In the genomic region with DNA sequence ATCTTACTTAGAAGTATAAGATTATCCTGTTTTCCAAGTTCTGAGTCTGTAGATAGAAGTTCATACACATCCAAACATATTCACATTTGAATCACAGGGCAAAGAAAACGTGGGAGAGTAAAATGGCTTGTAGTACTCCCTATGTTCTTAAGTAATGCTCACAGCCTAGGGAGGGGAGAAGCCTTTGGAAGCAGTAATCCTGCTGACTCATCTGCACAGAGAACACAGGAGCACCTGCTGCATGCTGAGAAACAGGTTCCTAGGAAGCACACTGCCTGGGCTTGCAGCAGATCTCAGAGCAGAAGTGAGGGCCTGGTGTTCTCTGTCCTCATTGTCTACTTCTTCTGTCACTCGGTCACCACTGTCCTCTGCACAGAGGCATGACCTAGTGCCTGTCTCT, we compare ENCODE assay signal across 32 mouse cellular contexts. TPM values are rescaled to one million over a fixed set of nuclear protein-coding genes. Genes with fewer than 3 reads are reported as not detected.
"Had no signal": no experiment of that assay in that cellular context is flagged by ENCODE, and none has a peak within 500 bp of the region (broad histone marks: within the 10 kb centered on the region; RNA-seq: fewer than 3 reads in every experiment).

No protein-coding gene starts in this region.

RNA-seq across cellular contexts. Expression of gene Ear1, which starts 20.0 kb away (rescaled TPM):
- total RNA-seq: forebrain, postnatal 0 days; gastrocnemius, adult 2 months; gastrocnemius, postnatal 25 days; gastrocnemius, postnatal 4 days; heart, adult 2 months; heart, postnatal 14 days; heart, postnatal 36 days; layer of hippocampus, adult 2 months; layer of hippocampus, postnatal 10 days; layer of hippocampus, postnatal 25 days; left cerebral cortex, adult 2 months; left cerebral cortex, postnatal 14 days; left cerebral cortex, postnatal 36 days; liver, adult 2 months had no signal
- polyA plus RNA-seq: forebrain, postnatal 0 days; heart, adult 2 months; heart, embryonic 11.5 days; heart, embryonic 13.5 days; heart, embryonic 15.5 days; heart, postnatal 0 days; hindbrain, embryonic 10.5 days; hindbrain, embryonic 12.5 days; hindbrain, embryonic 14.5 days; hindbrain, embryonic 16.5 days; inflammation-experienced regulatory T-cells, adult 6 months; intestine, postnatal 0 days; kidney, embryonic 14.5 days; kidney, embryonic 16.5 days; limb, embryonic 10.5 days; limb, embryonic 12.5 days had no signal

RNA-seq across cellular contexts. Expression of gene Ear10, which starts 28.0 kb away (rescaled TPM):
- total RNA-seq: forebrain, postnatal 0 days; gastrocnemius, adult 2 months; gastrocnemius, postnatal 10 days; gastrocnemius, postnatal 25 days; gastrocnemius, postnatal 4 days; heart, adult 2 months; heart, postnatal 14 days; heart, postnatal 36 days; layer of hippocampus, adult 2 months; layer of hippocampus, postnatal 10 days; layer of hippocampus, postnatal 25 days; left cerebral cortex, adult 2 months; left cerebral cortex, postnatal 14 days; left cerebral cortex, postnatal 36 days; liver, adult 2 months had no signal
- polyA plus RNA-seq: forebrain, postnatal 0 days; frontal cortex, adult 2 months; heart, adult 2 months; heart, embryonic 11.5 days; heart, embryonic 13.5 days; heart, embryonic 15.5 days; heart, postnatal 0 days; hindbrain, embryonic 10.5 days; hindbrain, embryonic 12.5 days; hindbrain, embryonic 14.5 days; hindbrain, embryonic 16.5 days; inflammation-experienced regulatory T-cells, adult 6 months; intestine, postnatal 0 days; kidney, embryonic 14.5 days; kidney, embryonic 16.5 days; limb, embryonic 10.5 days; limb, embryonic 12.5 days; limb, embryonic 14.5 days; liver, adult 2 months; liver, embryonic 12.5 days had no signal

RNA-seq across cellular contexts. Expression of gene Gm8113, which starts 29.8 kb away (rescaled TPM):
- total RNA-seq: layer of hippocampus, postnatal 25 days; left cerebral cortex, postnatal 36 days had no signal
- polyA plus RNA-seq: inflammation-experienced regulatory T-cells, adult 6 months had no signal
